Mouse (Mus musculus): ENCODE measurements at regions not wholly inside any gene's neighbourhood (a gene's known extent, or its start where the extent isn't known, plus 50 kb on each side); places are given as distances from the start of the nearest gene placed in this dataset.

DNA sequence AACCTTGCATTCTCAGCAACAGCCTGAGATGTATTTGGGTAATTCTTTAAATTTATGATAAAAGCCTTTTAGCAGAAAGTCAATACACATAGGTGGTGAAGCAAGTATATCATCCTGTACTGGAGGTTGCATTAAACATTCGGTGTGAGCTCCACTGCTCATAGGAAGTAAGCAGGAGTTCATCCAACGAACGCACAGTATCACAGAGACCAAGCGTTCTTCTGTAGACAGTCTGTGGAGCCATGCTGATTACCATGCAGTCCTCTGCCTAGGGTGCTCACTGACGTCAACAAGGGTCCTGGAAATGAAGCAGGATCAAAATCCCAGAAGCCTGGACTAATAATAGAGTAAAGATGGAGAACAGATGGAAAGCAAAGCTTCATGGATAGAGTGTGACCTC lies 391.1 kb upstream of the Mef2c start:
- DNase-seq = no peak

DNA sequence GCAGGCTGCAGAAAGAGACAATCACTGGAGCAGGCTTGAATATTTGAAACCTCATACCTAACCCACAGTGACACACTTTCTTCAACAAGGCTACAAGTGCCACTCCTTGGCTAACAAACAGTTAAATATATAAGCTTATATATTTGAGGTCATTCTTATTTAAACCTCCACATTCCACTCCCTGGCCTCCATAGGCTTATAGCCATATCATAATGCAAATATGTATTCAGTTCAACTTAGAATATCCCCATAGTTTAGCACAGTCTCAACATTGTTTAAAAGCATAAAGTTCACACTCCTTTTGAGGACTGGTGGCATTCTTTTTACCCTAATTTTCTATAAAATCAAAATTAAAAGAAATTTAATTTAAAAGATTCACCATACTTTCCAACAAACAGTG lies 390.0 kb upstream of the Mef2c start:
- DNase-seq = no peak

DNA sequence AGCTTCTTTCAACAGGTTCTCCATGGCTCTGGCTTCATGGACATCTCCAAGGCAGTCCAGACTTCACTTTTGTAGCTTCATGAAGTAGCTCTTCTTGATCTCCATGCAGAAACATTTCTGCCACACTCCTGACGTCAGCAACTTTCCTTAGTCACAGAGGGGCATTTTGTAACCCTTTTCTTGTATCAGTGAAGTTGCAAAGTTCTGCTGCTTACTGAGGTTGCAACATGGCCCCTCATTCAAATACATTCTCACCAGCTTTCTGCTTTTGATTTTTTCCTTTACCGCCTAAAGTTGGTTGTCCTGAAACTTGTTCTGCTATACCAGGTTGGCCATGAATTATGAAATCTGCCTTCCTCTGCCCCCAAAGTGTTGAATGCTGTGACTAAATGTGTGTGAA lies 389.4 kb upstream of the Mef2c start:
- DNase-seq = no peak

DNA sequence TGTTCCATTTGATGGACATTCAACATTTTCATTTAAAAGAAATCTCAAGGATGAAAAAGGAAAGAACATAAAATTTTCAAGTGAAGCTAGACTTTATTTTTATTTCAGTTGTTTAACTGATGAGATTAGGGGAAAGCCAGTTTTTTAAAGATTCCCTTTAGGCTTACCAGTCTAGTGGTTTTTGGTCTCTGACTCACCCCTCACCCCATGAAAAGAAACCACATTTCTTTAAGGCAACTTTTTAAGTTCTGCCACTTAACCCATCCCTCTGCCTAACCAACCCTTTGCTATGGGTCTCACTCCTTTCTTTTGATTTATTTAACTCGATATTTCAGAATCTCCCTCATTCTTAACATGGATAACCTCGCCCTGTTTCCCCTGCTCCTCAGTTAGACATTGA lies 388.1 kb upstream of the Mef2c start:
- no peak for DNase-seq

DNA sequence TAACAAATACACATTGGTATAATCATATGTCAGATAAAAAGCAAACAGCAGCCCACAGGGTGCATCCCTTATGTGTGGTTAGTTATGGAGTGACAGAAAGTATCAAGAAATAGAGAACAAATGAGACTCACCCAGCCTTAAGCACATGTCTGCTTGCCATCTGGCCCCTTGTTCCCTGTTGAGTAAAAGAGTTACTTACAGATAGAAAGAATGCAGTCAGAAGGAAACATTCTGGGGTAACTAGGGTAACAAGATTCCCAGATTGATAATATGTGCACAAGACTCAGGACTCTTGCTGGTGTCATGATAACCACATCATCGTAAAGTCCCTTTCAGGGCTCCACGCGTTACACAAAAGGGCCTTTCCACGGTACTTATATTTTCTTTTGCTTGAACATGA lies 383.5 kb upstream of the Mef2c start:
- DNase-seq = no peak

DNA sequence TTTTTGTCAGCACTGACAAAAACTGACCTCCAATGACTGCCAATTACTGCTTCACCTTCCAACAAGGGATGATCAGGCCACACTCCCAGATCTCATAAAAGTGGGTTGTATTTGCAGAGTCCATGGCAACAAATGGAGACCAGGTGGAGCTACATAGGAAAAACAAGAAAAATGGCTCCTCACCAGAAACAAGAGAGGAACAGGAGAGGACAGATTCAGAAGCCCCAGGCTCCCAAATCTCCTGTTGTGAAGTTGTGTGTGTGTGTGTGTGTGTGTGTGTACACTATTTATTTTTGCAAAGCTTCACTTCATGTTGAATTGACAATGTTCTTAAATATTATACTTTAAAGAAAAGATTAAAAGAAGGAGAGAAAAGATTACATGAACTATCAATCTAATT lies 380.2 kb upstream of the Mef2c start:
- DNase-seq = no peak

DNA sequence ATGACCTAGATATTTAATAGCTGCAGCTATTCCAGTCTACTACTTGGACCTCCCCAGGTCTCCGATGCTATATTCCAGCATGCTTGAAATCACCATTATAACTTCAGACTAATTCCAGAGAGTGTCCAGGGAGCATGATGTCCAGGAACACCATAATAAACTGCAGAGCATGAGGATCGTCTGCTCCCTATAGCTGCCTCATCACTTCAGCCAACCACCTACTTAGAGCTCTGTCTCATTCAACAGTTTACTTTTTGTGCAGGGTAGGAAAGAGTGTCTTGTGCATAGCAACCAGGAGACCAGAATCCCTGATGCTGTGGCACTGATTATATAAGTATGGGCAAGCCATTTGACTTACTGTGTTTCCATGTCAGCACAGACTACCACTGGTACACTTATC lies 379.2 kb upstream of the Mef2c start:
- no peak for DNase-seq

DNA sequence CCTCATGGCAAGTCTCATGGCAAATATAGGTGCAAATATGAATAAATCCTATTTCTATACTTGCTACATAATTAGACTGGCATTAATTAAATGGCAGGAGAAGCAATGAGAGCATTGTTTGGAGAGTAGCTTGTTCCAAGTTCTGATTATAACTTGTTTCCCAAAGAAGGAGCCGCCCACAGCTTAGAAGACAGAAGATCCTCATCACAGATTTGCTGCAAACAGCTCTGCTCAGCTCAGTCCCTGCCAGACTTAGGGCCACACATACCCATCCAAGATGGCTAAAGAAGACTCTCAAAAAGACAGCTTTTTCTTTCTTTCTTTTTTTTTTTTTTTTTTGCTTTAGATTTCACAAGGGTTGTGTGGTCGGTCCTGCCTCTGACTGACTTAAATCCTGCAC lies 377.4 kb upstream of the Mef2c start:
- no peak for DNase-seq

DNA sequence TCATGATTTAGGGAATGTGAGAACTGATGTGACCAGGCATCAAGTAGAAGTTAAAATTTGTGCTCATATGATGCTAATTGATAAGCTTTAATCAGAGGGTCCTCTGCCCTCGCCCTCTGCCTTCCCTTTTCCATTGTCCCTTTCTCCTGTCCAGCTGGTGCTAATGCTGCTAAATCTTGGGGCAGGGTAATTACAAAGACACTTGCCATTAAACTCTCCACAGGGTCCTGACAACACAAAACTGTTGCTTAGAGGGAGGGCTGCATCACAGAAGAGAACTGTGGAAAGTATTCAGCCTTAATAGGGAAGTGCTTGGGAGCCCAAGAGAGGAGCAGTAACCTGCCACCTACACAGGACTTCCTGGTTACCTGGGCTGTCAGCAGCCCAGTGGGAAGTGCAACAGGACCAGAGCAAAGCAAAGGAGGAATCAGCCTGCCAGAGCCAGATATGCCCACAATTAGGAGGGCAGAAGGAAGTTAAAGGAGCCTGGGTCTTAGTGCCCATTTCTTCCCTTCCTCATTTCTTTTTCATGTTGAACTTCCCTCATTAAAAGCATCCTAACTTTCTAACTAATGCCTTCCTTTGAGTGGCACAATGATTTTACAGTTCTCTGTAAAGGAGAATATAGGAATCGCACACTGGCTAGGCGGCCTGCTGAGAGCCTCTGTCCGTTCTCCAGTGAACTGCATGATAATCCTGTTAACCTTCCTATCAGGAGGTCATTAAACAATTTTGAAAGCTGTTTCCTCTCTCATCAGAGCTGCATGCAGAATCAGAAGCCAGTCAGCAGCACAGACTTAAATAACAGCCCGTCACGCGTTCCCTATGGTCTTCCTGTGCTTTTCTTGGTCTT lies 372.5 kb upstream of the Mef2c start:
- DNase-seq = no peak

DNA sequence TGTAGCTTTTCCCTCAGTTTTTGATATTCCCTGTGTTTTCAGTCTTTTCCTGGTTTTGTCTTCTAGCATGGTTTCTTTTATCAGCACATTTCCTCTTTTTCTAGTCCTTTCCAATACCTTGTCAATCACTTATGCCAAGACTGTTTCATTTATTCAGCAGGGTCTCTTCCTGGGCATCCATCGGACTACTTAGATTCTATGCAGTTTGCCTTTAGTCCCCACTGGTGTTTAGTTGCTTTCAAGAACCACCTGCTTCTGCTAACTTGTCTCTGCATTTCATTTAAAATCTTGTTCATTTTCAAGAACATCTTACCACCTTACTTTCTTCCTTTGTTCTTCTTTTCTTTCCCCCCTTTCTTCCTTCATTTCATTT lies 371.9 kb upstream of the Mef2c start:
- DNase-seq = no peak

DNA sequence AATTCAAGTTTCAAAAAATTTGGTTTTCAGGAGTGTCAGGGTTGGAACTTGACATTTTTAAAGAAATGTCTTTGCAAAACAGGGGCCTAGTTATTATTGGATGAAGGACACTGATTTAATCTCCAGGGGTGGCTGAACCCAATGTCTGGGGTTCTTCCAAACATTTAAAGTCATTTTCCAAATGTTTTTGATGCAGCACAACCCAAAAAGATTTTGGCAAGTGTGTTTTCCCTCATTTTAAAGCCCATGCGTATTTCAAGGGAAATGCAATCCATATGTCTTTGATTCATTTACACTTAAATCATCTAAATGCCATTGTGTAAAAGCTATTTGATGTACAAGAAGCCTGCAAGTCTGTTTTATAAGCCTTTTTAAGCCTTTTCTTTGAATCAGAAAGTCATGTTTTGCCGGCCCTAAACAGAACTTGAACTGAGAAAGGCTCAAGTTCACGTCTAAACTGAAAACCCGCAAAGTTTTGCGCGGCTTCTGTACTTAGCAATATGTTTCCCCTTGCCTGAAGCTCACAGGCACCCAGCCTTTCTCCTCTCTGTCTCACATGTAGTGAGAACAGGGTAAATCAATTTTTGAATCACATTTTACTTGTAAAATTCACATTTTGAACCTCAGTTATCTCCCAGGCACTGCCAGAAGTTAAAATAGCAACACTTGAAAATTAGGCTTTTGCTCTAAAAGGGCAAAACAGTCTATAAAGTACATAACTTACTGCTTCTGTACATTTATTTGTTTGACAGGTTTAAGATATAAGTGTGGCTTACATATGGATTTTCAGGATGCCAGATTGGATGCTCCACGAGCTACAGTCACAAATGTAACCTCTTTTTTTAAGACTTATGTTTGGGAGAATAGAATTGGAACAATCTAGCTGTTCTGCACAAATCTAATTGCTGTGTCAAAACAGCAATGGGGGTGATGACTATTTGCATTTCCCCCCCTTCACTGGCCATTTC lies 370.9 kb upstream of the Mef2c start:
- no peak for DNase-seq

DNA sequence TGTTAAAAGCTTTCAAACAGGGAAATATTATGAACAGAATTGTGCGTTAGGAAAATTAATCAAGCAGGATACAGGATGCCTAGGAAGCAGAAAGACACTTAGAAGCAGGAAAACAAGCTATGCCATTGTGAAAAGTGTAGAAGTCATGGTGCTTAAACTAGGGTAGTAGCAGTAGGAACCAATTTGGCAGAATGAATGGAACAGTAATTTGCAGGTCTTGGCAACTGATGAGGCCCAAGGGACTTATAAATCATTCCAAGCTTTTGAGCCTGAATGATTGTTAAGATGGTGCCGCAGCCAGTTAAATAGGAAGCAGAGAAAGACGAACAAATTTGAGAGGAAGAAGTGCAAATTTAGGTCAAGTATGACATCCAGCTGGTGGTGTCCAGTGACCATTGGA lies 360.5 kb upstream of the Mef2c start:
- DNase-seq = no peak

DNA sequence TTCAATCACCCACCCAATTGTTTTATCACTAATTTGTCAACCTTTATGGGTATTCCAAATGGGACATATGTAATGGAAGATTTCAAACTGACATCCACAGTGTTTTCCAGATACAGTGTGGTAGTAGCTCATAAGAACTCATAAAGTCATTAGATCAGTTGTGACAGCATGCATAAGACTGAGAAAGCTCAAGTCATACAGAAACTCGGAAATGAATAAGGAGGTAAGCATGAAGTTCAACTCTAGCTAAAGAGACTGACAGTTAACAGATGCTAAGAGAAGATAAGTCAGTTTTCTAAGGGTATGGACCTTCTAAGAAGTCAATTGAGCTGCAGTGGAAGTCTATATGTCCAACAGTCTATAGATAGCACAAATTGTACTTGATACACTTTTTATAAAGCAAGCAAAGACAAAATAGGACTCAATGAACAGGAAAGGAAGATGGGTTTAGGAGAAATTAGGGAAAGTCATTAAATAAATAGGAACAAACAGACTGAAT lies 349.2 kb upstream of the Mef2c start:
- no peak for DNase-seq

DNA sequence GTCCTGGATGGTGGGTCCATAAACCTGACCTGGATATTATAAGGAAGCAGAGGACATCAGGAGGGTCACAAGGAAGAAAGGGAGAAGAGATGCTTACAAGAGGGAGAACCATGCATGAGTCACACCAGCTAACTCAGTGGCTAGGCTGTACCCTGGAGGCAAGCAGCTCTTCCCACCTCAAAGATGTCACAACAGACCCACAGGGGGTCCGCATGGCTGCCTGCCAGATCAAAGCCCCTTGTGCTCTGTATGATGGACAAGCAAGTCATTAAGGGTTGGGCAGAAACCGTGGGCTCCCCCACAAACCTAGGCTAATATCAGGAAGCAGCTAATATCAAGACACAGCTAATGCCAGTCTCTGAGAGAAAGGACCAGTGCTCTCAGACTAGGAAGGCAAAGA lies 343.9 kb upstream of the Mef2c start:
- no peak for DNase-seq

DNA sequence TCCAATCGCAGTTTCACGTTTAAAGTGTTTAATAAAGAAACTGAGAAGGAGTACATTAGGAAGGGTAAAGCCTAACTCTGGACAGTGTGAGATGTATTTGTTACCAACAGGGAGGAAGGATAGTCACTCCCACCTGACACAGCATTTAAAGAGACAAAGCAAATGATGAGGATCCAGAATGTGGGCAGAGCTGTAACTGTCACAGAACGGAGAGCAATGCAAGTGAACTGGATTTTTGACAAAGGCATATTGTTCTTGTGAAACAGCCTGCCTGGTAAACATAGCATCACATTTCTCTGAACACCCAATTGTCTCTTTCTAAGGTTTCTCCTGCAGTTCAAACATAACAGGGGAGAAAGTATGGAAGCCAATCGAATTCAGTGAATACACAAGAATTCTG lies 341.1 kb upstream of the Mef2c start:
- DNase-seq = peak; percentile 3

DNA sequence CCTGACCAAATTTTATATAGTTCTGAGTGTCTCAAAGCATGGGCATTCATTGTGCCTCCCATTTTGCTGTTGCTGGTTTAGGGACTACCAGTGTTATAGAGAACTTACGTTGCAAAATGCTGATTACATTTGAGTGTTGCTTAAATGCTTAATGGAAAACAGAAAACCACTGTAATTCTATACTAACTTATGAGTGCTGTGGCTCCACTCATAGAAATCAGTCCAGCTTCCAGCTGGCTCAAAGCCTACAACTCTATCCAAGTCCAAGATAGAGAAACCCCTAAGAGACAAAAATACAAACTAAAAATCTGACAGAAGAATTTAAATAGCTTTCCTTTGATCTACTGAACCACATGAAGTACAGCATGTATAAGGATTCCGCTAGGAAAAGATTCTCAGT lies 328.7 kb upstream of the Mef2c start:
- DNase-seq = no peak

DNA sequence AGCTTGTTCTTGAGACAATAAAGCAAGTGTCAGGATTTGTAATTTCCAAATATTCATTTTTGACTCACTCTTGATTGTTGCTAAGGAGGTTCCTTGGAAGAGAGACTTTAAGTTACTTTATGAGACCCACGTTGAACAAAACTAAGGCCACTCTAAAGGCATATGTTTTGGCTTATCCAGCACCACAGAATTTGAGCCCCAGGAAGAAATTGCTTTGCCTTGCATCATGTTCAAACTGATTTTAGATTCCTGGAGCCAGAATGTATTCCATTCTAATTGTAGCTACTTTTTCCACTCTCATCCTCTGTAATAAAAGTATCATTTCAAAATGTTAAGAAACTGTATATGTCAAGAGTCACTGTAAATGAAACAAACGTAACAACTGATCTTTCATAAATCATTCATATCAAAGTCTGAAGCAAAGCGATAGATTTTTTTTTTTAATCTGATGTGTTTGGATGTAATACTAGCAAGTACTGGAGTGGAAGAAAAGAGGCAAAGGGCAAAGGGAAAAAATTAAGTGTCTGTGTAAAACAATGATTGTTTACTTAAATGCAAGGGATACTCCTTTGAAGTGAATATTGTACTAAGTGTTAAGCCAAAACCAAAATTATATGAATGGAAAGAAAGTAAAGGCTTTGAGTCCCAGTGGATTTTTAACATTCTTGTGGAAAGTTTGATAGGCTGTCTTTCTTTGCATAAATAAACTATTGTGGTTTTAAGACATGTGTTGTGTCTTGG lies 301.7 kb upstream of the Mef2c start:
- DNase-seq = no peak

DNA sequence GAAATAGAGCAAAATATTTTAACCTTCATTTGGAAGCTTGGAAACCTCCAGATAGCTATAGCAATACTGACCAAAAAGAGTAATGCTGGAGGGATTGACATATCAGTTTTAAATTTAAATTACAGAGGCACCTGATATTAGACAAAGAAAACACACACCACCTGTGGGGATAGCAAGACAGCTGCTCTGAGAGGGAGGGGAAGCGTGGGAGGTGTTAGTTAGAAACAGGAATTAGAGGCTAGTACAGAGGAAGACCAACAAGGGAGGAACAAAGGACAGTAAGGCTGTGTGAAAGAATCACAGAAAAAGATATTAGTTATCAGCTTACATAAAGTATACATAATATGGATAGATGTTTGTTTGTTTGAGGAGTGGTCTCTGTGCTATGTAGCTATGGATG lies 297.2 kb upstream of the Mef2c start:
- DNase-seq = no peak

DNA sequence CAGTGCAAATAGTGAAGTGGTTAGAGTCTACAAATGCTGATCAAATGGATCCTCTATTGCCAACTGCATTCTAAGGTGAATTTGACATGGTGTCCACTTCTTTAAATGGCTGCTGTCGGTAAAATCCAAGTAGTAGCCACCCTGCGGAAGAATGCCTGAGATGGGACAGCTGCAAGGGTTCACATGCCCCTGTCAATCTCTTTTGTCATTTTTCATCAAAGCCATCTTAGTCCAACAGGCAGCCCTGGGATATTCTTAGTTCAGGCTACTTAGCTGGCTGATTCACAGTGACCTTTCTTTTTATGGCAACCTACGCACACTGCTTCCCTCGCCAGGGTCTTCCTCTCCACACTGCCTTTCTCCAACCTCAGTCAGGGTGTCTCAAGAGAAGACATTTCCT lies 296.3 kb upstream of the Mef2c start:
- DNase-seq = no peak

DNA sequence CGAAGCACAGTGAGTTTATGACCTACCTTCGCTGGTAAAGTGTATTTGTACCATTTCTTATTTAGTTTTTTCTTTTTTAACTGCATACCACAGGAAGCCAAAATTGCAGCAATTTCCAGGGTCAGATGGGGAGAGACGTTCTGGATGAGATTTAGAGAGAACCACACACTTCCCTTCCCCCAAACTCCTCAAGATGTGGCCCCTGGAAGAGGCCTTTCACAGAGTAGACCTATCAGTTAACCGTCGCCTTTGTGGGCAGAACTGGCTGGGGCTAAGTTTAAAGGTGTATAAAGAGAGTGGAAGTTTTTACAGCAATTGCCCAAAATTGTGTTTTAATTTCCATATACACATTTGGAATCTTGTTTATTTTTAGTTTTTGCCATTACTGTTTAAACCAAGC lies 295.7 kb upstream of the Mef2c start:
- DNase-seq = no peak

DNA sequence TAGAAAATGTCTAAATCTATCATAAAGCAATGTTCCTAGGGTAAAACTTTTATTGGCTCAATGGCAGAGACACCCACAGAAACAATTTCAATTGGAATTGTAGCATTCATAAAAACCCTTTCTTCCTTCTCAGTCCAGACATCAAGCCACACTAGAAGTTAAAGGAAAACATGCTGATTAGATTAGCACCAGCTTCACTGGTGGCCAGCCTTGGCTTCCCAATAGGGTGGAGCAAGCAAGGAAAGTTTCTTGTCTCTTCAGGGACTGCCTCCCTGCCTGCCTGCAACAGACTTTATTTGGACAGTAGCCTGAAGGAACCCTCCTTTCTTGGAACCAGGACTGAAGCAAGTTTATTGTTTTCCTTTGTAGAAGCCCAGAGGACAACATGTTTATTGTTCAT lies 289.0 kb upstream of the Mef2c start:
- DNase-seq = no peak

DNA sequence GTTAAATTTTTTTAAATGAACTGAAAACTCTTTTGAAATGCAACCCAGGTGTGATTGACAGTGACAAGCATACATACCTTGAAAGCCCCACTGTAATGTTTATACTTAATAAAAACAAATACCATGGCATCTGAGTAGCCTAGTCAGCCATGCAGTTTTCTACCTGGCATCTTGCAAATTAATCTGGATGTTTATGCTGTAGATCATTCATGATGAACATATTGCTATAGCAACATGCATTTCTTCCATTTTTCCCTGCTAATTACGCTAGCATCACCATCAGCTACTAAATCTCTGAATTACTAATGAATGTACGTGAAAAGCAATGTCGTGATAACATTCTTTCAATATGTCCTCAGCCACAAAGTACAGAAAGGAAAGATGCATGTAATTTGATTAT lies 287.4 kb upstream of the Mef2c start:
- DNase-seq = no peak

DNA sequence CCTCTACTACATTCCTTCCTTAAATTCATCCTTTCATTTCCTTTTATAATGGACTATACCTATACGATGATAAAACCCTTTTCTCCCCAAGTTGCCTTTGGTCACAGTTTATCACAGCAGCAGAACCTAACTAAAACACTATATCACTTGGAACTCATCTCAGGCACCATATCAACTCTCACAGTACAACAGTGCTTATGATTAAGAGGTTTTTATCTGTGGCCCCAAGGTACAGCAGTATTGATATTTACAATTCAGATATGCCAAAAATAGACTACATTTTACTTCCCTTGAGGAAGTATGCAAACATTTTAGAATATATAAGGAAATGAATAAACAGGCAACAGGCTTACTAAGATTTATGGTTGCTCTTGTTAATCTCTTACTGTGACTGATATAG lies 251.4 kb upstream of the Mef2c start:
- no peak for DNase-seq
